Mouse (Mus musculus): ENCODE measurements around the gene Abcg4. TPM values are rescaled to one million over a fixed set of nuclear protein-coding genes. Genes with fewer than 3 reads are reported as not detected.

The Abcg4 gene
- polyA plus RNA-seq, 1 experiment from 2014 or later: 2.1 TPM

GRCm38 (mm10) chr9:44239447-44239846, 49.0 kb downstream of the Abcg4 start:
- Histone ChIP-seq H3K9ac (ENCODE audit: low read length) (no peak overlapping the region), H3K4me1 (replicated peaks; ENCODE audit: control insufficient read depth, insufficient read depth, low read length) (peaks cover 1% of the 10 kb centered on the region; the same call in 1 of the 2 replicates), H3K4me2 (ENCODE audit: low read depth, low read length) (no peak overlapping the region), H3K4me3 (ENCODE audit: low read length) (no peak overlapping the region), H3K9me3 (ENCODE audit: control insufficient read depth, low read length) (no peaks in the 10 kb centered on the region), H3K27ac (ENCODE audit: low read length) (no peak overlapping the region), H3K27me3 (ENCODE audit: control insufficient read depth, insufficient read depth, low read depth, low read length) (no peaks in the 10 kb centered on the region), H3K36me3 (ENCODE audit: control insufficient read depth, insufficient read depth, low read length) (no peaks in the 10 kb centered on the region)
- no peak for ATAC-seq (ENCODE audit: low read depth)
- 8% methylated on average over 5 of the region's 5 CpGs for WGBS

- Histone ChIP-seq H3K4me1 (replicated peaks; ENCODE audit: control insufficient read depth, insufficient read depth, low read length) (peaks cover 3% of the 10 kb centered on the region; the same call in 1 of the 2 replicates), H3K4me2 (ENCODE audit: low read depth, low read length) (no peak overlapping the region), H3K4me3 (ENCODE audit: low read length) (no peak overlapping the region), H3K36me3 (ENCODE audit: control insufficient read depth, insufficient read depth, low read length) (no peaks in the 10 kb centered on the region), H3K27ac (ENCODE audit: low read length) (no peak overlapping the region), H3K9ac (ENCODE audit: low read length) (no peak overlapping the region), H3K27me3 (ENCODE audit: control insufficient read depth, insufficient read depth, low read depth, low read length) (no peaks in the 10 kb centered on the region), H3K9me3 (ENCODE audit: control insufficient read depth, low read length) (no peaks in the 10 kb centered on the region)
- 69% methylated on average over 17 of the region's 17 CpGs for WGBS
- no peak for ATAC-seq (ENCODE audit: low read depth)
Observed at GRCm38 (mm10) chr9:44238501-44239190, 49.8 kb downstream of the Abcg4 start.

- Histone ChIP-seq H3K4me2 (ENCODE audit: low read depth, low read length) (no peak overlapping the region), H3K27ac (ENCODE audit: low read length) (no peak overlapping the region), H3K9me3 (ENCODE audit: control insufficient read depth, low read length) (no peaks in the 10 kb centered on the region), H3K36me3 (ENCODE audit: control insufficient read depth, insufficient read depth, low read length) (no peaks in the 10 kb centered on the region), H3K27me3 (ENCODE audit: control insufficient read depth, insufficient read depth, low read depth, low read length) (no peaks in the 10 kb centered on the region), H3K9ac (ENCODE audit: low read length) (no peak overlapping the region), H3K4me1 (replicated peaks; ENCODE audit: control insufficient read depth, insufficient read depth, low read length) (peaks cover 10% of the 10 kb centered on the region), H3K4me3 (ENCODE audit: low read length) (no peak overlapping the region)
- ATAC-seq (ENCODE audit: low read depth): no peak
- 70% methylated on average over 4 of the region's 4 CpGs for WGBS
Observed at GRCm38 (mm10) chr9:44237128-44237527, 51.3 kb downstream of the Abcg4 start.

GRCm38 (mm10) chr9:44236601-44237000, 51.8 kb downstream of the Abcg4 start:
- Histone ChIP-seq H3K36me3 (ENCODE audit: control insufficient read depth, insufficient read depth, low read length) (no peaks in the 10 kb centered on the region), H3K9ac (ENCODE audit: low read length) (no peak overlapping the region), H3K4me2 (ENCODE audit: low read depth, low read length) (no peak overlapping the region), H3K4me3 (ENCODE audit: low read length) (no peak overlapping the region), H3K27ac (ENCODE audit: low read length) (no peak overlapping the region), H3K4me1 (replicated peaks; ENCODE audit: control insufficient read depth, insufficient read depth, low read length) (peaks cover 12% of the 10 kb centered on the region), H3K27me3 (ENCODE audit: control insufficient read depth, insufficient read depth, low read depth, low read length) (no peaks in the 10 kb centered on the region), H3K9me3 (ENCODE audit: control insufficient read depth, low read length) (no peaks in the 10 kb centered on the region)
- 58% methylated on average over 4 of the region's 4 CpGs for WGBS
- no peak for ATAC-seq (ENCODE audit: low read depth)

- H3K4me3 ChIP-seq (ENCODE audit: low read length): peak overlapping the region; percentile 92
- WGBS: 18% methylated on average over 19 of the region's 19 CpGs
- H3K9ac ChIP-seq (ENCODE audit: low read length): peak overlapping the region; percentile 57
- H3K27ac ChIP-seq (ENCODE audit: low read length): peak overlapping the region; percentile 87
- peak; percentile 13; the same call in 1 of the 2 replicates for ATAC-seq (ENCODE audit: low read depth)
- no peaks in the 10 kb centered on the region for H3K9me3 ChIP-seq (ENCODE audit: control insufficient read depth, low read length)
- H3K27me3 ChIP-seq (ENCODE audit: control insufficient read depth, insufficient read depth, low read depth, low read length): no peaks in the 10 kb centered on the region
- peaks cover 12% of the 10 kb centered on the region for H3K4me1 ChIP-seq (replicated peaks; ENCODE audit: control insufficient read depth, insufficient read depth, low read length)
- no peaks in the 10 kb centered on the region for H3K36me3 ChIP-seq (ENCODE audit: control insufficient read depth, insufficient read depth, low read length)
- H3K4me2 ChIP-seq (ENCODE audit: low read depth, low read length): peak overlapping the region; percentile 82
Observed at GRCm38 (mm10) chr9:44234479-44235427, 53.7 kb downstream of the Abcg4 start.

GRCm38 (mm10) chr9:44233802-44234478, 54.5 kb downstream of the Abcg4 start, which contains the start of gene Cbl:
Gene Cbl, minus strand, starts transcription at chr9:44234049.
- peak within 1 kb of the TSS; percentile 82 for H3K4me2 ChIP-seq (ENCODE audit: low read depth, low read length)
- no peaks in the 10 kb centered on the region for H3K9me3 ChIP-seq (ENCODE audit: control insufficient read depth, low read length)
- no peaks in the 10 kb centered on the region for H3K27me3 ChIP-seq (ENCODE audit: control insufficient read depth, insufficient read depth, low read depth, low read length)
- H3K9ac ChIP-seq (ENCODE audit: low read length): peak within 1 kb of the TSS; percentile 93
- H3K4me1 ChIP-seq (replicated peaks; ENCODE audit: control insufficient read depth, insufficient read depth, low read length): peaks cover 12% of the 10 kb centered on the region
- peak within 1 kb of the TSS; percentile 92 for H3K27ac ChIP-seq (ENCODE audit: low read length)
- no peaks in the 10 kb centered on the region for H3K36me3 ChIP-seq (ENCODE audit: control insufficient read depth, insufficient read depth, low read length)
- WGBS: under 1% methylated on average over 61 of the region's 76 CpGs
- peak; percentile 93 for ATAC-seq (ENCODE audit: low read depth)
- H3K4me3 ChIP-seq (ENCODE audit: low read length): peak within 1 kb of the TSS; percentile 92

- peaks cover 12% of the 10 kb centered on the region for H3K4me1 ChIP-seq (replicated peaks; ENCODE audit: control insufficient read depth, insufficient read depth, low read length)
- peak overlapping the region; percentile 92 for H3K27ac ChIP-seq (ENCODE audit: low read length)
- peak; percentile 66 for ATAC-seq (ENCODE audit: low read depth)
- peak overlapping the region; percentile 92 for H3K4me3 ChIP-seq (ENCODE audit: low read length)
- peak overlapping the region; percentile 79 for H3K4me2 ChIP-seq (ENCODE audit: low read depth, low read length)
- no peaks in the 10 kb centered on the region for H3K9me3 ChIP-seq (ENCODE audit: control insufficient read depth, low read length)
- 0 out of 2 replicates have a peak, but pooled peaks cover under 1% of the 10 kb centered on the region for H3K36me3 ChIP-seq (ENCODE audit: control insufficient read depth, insufficient read depth, low read length)
- under 1% methylated on average over 40 of the region's 40 CpGs for WGBS
- H3K27me3 ChIP-seq (ENCODE audit: control insufficient read depth, insufficient read depth, low read depth, low read length): no peaks in the 10 kb centered on the region
- H3K9ac ChIP-seq (ENCODE audit: low read length): peak overlapping the region; percentile 93
Observed at GRCm38 (mm10) chr9:44233021-44233801, 55.2 kb downstream of the Abcg4 start.

- Histone ChIP-seq H3K27me3 (ENCODE audit: control insufficient read depth, insufficient read depth, low read depth, low read length) (no peaks in the 10 kb centered on the region), H3K36me3 (ENCODE audit: control insufficient read depth, insufficient read depth, low read length) (0 out of 2 replicates have a peak, but pooled peaks cover 4% of the 10 kb centered on the region), H3K9me3 (ENCODE audit: control insufficient read depth, low read length) (no peaks in the 10 kb centered on the region), H3K4me3 (ENCODE audit: low read length) (no peak overlapping the region), H3K9ac (ENCODE audit: low read length) (no peak overlapping the region), H3K4me2 (ENCODE audit: low read depth, low read length) (peak overlapping the region; percentile 79; the same call in 1 of the 2 replicates), H3K4me1 (replicated peaks; ENCODE audit: control insufficient read depth, insufficient read depth, low read length) (peaks cover 12% of the 10 kb centered on the region), H3K27ac (ENCODE audit: low read length) (no peak overlapping the region)
- no peak for ATAC-seq (ENCODE audit: low read depth)
Observed at GRCm38 (mm10) chr9:44231609-44232008, 56.8 kb downstream of the Abcg4 start.
